Mouse (Mus musculus) liver, embryonic 12.5 days (tissue): ENCODE measurements around the gene Fgfbp3. TPM values are rescaled to one million over a fixed set of nuclear protein-coding genes. Genes with fewer than 3 reads are reported as not detected.
"Not testable (repeated sequence)": the region's sequence is repeated elsewhere in the genome, so short reads cannot be mapped to it uniquely, and the experiment has no call there.

Experiments
- ATAC-seq: fragments of 200-750 bp; cut with Nextera tagmentation; 2 replicates; pipeline ENCODE4 v1.8.0; 2017; ENCODE audit warnings: moderate number of reproducible peaks, mild to moderate bottlenecking, moderate library complexity
- H3K27ac ChIP-seq: fragments of 300-500 bp; sonication (generic); 2 replicates; pipeline ENCODE4 v1.5.1; 2016; ENCODE audit warnings: mild to moderate bottlenecking
- H3K27me3 ChIP-seq: fragments of 300-500 bp; sonication (generic); replicated peaks from 2 replicates; pipeline ENCODE4 v1.6.1; 2016; ENCODE audit warnings: mild to moderate bottlenecking, moderate library complexity
- H3K36me3 ChIP-seq: fragments of 300-500 bp; sonication (generic); 2 replicates; pipeline ENCODE4 v1.6.1; 2016; ENCODE audit warnings: mild to moderate bottlenecking, moderate library complexity
- H3K4me1 ChIP-seq: fragments of 300-500 bp; sonication (generic); 2 replicates; pipeline ENCODE4 v1.6.1; 2016
- H3K4me2 ChIP-seq: fragments of 300-500 bp; sonication (generic); 2 replicates; pipeline ENCODE4 v1.6.1; 2016; ENCODE audit warnings: mild to moderate bottlenecking, moderate library complexity
- H3K4me3 ChIP-seq: fragments of 300-500 bp; sonication (generic); 2 replicates; pipeline ENCODE4 v1.5.1; 2016; ENCODE audit warnings: mild to moderate bottlenecking, moderate library complexity
- H3K9ac ChIP-seq: fragments of 300-500 bp; sonication (generic); 2 replicates; pipeline ENCODE4 v1.6.1; 2016; ENCODE audit warnings: mild to moderate bottlenecking, moderate library complexity
- H3K9me3 ChIP-seq: fragments of 300-500 bp; sonication (generic); replicated peaks from 2 replicates; pipeline ENCODE4 v1.6.1; 2016; ENCODE audit warnings: mild to moderate bottlenecking, moderate library complexity
- WGBS: fragments of 180-500 bp; shearing (Covaris S2); methylation state at CpG from one replicate; pipeline ENCODE4 v1.1.7; 2016; ENCODE audit not compliant: insufficient replicate concordance; 5-methylcytosine and 5-hydroxymethylcytosine counted together
- polyA plus RNA-seq: library from polyadenylated mRNA; unstranded; fragments of >200 nt; fragmentation: Nextera tagmentation; extraction: Ambion mirVana; gene quantifications from 2 replicates; pipeline ENCODE4 v1.2.1, GENCODE M21; 2016

The Fgfbp3 gene
- polyA plus RNA-seq, 1 experiment from 2014 or later = 2.9 TPM

DNA sequence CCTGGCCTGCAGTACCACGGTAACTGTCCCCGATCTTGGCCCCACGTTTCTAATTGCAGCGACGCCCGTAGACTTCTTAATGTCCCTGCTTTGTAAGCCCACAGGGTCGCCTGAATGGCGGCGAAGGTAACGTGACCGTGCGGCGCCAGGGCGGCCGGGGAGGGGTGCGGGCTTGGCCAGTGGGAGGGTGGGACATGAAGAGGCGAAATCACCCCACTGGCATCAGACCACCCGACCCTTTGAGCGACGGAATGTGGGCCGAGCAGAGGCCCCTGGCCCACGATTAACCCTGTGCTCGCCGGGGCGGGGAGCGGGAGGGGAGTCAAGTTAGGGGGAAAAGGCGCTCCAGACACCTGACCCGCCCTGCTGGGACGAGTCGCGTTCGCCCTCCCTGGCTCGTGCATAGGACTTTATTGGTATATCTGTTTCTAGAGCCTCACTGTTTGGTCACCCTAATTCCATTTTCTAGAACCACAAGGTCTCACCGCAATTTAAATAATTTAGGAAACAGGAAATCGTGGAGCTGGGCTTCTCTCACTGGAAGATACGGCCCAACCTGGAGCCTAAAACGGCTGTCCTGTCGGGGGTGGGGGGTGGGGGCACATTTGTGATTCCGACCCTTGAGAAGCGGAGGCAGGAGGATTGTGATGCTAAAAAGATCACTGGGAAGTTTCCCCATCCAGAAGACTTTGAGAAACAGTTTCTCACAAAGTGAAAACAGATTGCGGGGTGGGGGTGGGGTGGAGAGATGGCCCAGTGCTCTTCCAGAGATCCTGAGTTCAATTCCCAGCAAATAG is 15.0 kb downstream of the Fgfbp3 start:
- peak overlapping the region; percentile 62 for H3K4me3 ChIP-seq
- no peak overlapping the region for H3K27ac ChIP-seq
- peak overlapping the region; percentile 63 for H3K9ac ChIP-seq
- peaks cover 15% of the 10 kb centered on the region for H3K4me1 ChIP-seq
- ATAC-seq = peak; percentile 52
- H3K36me3 ChIP-seq = no peaks in the 10 kb centered on the region
- H3K9me3 ChIP-seq = no peaks in the 10 kb centered on the region
- WGBS = 3% methylated on average over 41 of the region's 41 CpGs
- H3K27me3 ChIP-seq = peaks cover 27% of the 10 kb centered on the region
- H3K4me2 ChIP-seq = peak overlapping the region; percentile 85

DNA sequence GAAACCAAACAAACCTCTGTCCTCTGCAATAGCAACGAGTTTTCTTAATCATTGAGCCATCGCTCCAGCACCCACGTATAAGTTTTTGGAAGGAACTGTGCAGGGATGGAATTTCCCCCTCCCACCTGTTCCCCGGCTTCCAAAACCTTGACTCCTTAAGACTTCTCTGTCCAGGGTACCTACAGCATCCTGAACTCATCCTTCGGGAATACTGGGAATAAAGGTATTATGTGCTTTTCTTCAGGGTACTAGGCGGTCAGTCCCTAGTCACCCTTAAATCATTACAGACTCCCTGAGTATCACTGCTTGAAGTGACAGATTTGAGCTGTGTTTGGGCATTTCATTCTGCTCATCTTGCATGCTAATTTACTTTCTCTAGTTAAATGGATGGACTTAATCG is 16.0 kb downstream of the Fgfbp3 start:
- H3K4me2 ChIP-seq = peak overlapping the region; percentile 85; the same call in 1 of the 2 replicates

DNA sequence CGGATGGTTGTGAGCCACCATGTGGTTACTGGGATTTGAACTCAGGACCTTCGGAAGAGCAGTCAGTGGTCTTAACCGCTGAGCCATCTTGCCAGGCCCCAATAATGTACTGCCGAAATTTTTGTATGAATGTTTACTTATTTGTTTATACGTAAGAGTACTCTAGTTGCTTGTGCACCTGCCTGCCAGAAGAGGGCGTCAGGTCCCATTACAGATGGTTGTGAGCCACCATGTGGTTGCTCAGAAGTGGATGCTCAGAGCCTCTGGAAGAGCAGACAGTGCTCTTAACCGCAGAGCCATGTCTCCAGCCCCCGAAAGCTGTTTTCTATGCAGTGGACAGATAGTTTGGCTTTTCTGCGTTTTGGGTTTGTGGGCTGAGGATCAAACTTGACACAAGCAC is 21.6 kb downstream of the Fgfbp3 start:
- Histone ChIP-seq H3K4me3 (no peak overlapping the region), H3K27me3 (0 out of 2 replicates have a peak, but pooled peaks cover 5% of the 10 kb centered on the region), H3K36me3 (peaks cover 15% of the 10 kb centered on the region), H3K9me3 (no peaks in the 10 kb centered on the region), H3K27ac (no peak overlapping the region), H3K4me1 (no peaks in the 10 kb centered on the region), H3K4me2 (no peak overlapping the region), H3K9ac (no peak overlapping the region)
- WGBS = 44% methylated on average over 9 of the region's 9 CpGs
- ATAC-seq = no peak

More for the DNA sequence above, 16.0 kb downstream of the Fgfbp3 start:
- H3K36me3 ChIP-seq = no peaks in the 10 kb centered on the region
- no peak for ATAC-seq
- H3K9me3 ChIP-seq = no peaks in the 10 kb centered on the region
- no peak overlapping the region for H3K27ac ChIP-seq
- H3K4me1 ChIP-seq = peaks cover 15% of the 10 kb centered on the region
- WGBS = 50% methylated on average over 7 of the region's 7 CpGs
- no peak overlapping the region for H3K4me3 ChIP-seq
- peaks cover 27% of the 10 kb centered on the region for H3K27me3 ChIP-seq
- no peak overlapping the region for H3K9ac ChIP-seq

DNA sequence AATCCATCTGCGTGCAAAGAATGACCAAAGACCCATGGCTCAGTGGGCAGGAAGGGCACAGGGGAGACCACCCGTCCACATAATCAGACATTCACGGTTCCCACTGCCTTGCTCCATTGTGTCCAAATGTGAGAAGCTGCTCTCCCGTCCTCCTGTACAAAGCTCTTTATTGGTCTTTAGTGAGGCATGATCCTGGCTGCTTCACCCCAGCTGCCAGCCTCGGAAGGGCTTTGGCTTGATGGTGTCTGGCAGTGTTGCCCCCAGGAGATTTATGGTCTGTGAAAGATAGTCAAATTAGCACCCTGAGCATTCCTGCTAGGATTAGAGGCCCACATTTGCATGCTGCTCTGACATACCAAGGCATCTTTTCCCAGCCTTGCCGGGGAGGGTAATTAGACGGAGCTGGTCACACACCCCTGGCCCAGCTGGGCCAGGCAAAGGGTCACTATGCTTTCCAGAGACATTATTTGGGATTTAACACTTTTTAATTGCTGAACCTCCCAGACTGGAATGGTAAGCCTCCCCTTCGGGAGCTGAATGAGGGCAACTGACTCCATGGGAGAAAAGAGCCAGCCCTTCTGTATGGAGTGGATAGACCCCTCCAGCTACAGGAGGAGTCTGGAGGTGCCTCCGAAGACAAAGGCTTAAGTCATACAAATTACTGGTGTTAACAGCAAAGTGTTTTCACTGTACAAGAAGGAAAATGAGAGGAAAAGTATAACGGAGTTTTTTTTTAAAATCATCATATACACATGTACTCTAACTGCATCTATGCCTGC is 22.4 kb downstream of the Fgfbp3 start:
- H3K9ac ChIP-seq = no peak overlapping the region
- ATAC-seq = no peak
- no peaks in the 10 kb centered on the region for H3K4me1 ChIP-seq
- H3K36me3 ChIP-seq = peaks cover 20% of the 10 kb centered on the region
- H3K4me2 ChIP-seq = no peak overlapping the region
- no peak overlapping the region for H3K4me3 ChIP-seq
- no peak overlapping the region for H3K27ac ChIP-seq
- no peaks in the 10 kb centered on the region for H3K9me3 ChIP-seq
- H3K27me3 ChIP-seq = no peaks in the 10 kb centered on the region
- 47% methylated on average over 10 of the region's 10 CpGs for whole genome bisulfite sequencing

DNA sequence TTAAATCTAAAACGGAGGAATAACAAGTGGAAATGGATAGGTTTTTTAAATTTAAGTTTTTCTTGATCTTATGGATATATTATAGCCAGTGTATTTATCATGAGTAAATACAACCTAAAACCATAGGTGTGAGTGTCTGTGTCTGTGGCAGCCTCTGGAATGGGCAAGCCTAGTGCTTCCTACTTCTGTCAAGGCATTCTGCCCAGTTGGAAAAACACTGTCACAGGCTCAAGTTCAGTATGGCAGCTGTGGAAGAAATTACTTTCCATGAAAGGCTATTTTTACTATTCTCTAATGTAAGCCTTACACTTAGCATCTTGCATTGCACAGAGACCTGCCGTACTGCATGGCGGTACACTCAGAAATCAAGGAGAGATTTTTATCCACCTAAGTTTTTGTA is 27.7 kb downstream of the Fgfbp3 start:
- Histone ChIP-seq H3K4me1 (no peaks in the 10 kb centered on the region), H3K27me3 (no peaks in the 10 kb centered on the region), H3K4me3 (no peak overlapping the region), H3K9me3 (no peaks in the 10 kb centered on the region), H3K36me3 (peaks cover 71% of the 10 kb centered on the region), H3K4me2 (no peak overlapping the region), H3K27ac (no peak overlapping the region), H3K9ac (no peak overlapping the region)
- WGBS = 90% methylated on average over 3 of the region's 3 CpGs
- no peak for ATAC-seq

DNA sequence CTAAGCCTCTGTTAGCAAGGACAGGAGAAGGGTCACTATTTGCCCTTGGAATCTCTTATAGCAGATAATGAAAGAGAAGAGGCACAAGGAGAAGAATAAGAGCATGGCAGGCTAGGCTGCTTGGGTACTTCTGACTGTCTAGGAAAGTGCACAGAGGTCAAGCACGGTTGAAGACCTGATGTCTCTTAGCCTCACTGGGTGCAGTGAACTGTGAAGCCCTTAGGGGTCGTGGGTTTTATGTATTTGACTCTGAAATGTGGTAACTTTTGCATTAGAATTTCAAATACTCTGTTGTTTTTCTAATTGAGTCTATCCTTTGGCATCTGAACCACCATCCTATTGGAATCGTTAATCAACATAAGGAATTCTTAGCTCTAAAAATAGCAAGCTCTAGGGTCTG is 31.7 kb downstream of the Fgfbp3 start:
- 80% methylated on average over 3 of the region's 3 CpGs for WGBS
- no peak overlapping the region for H3K4me3 ChIP-seq
- ATAC-seq = no peak
- no peak overlapping the region for H3K27ac ChIP-seq
- H3K36me3 ChIP-seq = peaks cover 95% of the 10 kb centered on the region
- no peaks in the 10 kb centered on the region for H3K27me3 ChIP-seq
- no peak overlapping the region for H3K9ac ChIP-seq
- H3K9me3 ChIP-seq = no peaks in the 10 kb centered on the region
- H3K4me1 ChIP-seq = no peaks in the 10 kb centered on the region
- H3K4me2 ChIP-seq = no peak overlapping the region

DNA sequence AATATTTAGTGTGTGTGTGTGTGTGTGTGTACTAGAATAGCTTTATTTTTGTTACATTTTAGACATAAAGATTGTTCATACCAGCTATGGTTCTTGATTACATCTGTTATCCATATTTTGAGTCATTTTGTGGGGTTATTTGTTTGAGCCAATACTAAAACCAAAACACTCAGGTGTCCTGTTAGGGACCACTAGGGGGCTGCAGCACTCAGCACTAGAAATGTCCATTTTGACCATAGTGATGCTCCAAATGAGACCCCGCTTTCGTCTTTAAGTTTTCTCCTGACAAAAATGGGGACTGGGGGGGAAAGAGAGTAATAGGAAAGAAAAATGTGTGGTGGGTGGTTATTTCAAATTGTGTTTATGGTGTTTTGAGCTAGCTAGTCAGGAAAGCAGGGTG is 33.1 kb downstream of the Fgfbp3 start:
- no peak overlapping the region for H3K27ac ChIP-seq
- H3K9ac ChIP-seq = no peak overlapping the region
- 91% methylated on average over 2 of the region's 2 CpGs for WGBS
- no peaks in the 10 kb centered on the region for H3K9me3 ChIP-seq
- H3K36me3 ChIP-seq = peaks cover 98% of the 10 kb centered on the region
- H3K4me3 ChIP-seq = no peak overlapping the region
- H3K4me1 ChIP-seq = no peaks in the 10 kb centered on the region
- H3K4me2 ChIP-seq = no peak overlapping the region
- H3K27me3 ChIP-seq = no peaks in the 10 kb centered on the region
- no peak for ATAC-seq

DNA sequence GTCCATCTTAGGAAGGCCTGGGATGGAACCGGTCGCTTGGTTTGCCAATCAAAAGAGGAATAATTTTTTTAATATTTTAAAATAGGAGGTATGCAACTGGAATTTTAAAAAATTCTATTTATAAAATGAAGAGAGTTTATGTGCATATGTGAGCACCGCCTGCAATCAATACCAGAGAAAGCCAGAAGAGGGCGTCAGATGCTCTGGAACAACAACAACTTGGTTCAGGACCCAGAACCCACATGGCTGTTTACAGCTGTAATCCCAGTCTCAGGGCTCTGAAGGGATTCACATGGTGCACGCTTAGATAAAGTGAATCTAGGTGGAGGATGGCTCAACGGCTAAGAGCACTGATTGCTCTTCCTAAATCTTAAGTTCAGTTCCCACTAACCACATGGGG is 36.3 kb downstream of the Fgfbp3 start:
- Histone ChIP-seq H3K4me1 (no peaks in the 10 kb centered on the region), H3K27ac (no peak overlapping the region), H3K4me3 (no peak overlapping the region), H3K4me2 (no peak overlapping the region), H3K27me3 (no peaks in the 10 kb centered on the region), H3K9me3 (no peaks in the 10 kb centered on the region), H3K9ac (no peak overlapping the region), H3K36me3 (peaks cover 97% of the 10 kb centered on the region)
- peak; percentile 40; the same call in 1 of the 2 replicates for ATAC-seq
- WGBS = 72% methylated on average over 6 of the region's 6 CpGs

DNA sequence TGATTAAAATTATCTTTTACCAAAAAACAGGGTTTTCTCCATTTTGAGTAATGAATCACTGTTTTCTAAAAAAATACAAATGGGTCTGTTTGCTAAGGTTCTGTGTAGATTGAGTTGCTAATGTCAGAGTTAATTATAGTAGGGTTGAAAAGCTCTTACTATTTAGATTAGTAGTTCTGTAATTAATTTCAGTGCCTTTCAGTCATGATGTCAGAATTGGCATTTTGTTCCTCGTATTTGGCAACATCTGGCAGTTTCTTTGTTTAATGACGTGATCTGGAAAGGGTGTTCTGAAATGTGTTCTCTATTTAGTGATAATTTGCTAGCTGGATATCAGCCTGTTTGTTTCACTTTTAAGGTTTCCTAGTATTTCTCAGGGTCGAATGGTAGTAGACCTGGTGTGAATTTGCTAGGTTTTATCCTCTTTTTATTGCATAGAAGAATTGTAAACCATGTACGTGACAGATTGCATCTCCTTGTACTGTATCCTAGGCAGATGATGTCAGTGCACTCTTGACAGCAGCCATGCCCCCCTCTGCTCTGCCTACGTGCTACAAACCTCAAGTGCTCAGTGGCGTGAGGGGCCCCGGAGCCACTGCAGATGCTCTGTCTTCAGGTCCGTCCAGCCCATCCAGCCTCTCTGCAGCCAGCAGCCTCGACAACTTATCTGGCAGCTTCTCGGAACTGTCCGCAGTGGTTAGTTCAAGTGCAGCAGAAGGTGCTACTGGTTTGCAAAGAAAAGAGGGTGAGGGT is 40.5 kb downstream of the Fgfbp3 start:
- no peak overlapping the region for H3K4me2 ChIP-seq
- no peak overlapping the region for H3K4me3 ChIP-seq
- H3K9me3 ChIP-seq = no peaks in the 10 kb centered on the region
- no peak overlapping the region for H3K27ac ChIP-seq
- ATAC-seq = no peak
- 79% methylated on average over 11 of the region's 11 CpGs for WGBS
- H3K27me3 ChIP-seq = no peaks in the 10 kb centered on the region
- H3K9ac ChIP-seq = no peak overlapping the region
- no peaks in the 10 kb centered on the region for H3K4me1 ChIP-seq
- peaks cover 94% of the 10 kb centered on the region for H3K36me3 ChIP-seq

DNA sequence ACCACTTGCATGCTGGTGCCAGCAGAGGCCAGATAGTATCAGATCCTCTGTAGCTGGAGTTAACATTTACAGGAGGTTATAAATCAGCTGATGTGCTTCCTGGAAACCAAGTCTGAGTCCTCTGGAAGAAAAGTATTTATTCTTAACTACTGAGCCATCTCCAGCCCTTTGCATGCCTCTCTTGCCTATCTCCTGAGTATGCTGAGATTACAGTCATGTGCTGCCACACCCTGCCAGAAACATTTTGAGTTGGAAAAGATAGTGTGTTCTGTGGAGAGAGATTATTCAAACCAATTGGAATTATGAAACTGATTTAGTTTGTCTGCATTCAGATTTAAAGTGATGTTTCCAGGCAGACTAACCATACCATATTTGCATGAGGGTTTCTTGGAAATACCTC is 42.1 kb downstream of the Fgfbp3 start:
- H3K27ac ChIP-seq = no peak overlapping the region
- peaks cover 92% of the 10 kb centered on the region for H3K36me3 ChIP-seq
- H3K9ac ChIP-seq = no peak overlapping the region

DNA sequence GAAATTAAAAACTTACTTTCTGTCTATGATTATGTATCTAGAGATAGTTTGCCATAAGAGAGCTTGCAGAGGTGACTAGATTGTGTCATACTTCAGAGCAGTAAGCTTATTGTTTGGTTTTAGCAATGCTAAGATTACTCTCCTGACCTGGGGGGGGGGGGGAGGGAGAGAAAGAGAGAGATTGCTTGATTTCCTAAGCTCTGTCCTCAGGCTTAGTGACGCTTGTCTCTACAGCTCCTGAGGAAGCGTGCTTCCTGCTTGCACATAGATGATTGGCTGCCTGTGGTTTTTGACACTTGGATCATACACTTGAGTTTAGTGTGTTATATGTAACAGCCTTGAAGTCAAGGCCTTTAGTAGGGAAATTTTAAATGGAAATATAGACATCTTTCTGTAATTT is 44.8 kb downstream of the Fgfbp3 start:
- no peak for ATAC-seq
- Histone ChIP-seq H3K27ac (no peak overlapping the region), H3K4me2 (no peak overlapping the region), H3K9ac (no peak overlapping the region), H3K27me3 (no peaks in the 10 kb centered on the region), H3K4me3 (no peak overlapping the region), H3K36me3 (peaks cover 84% of the 10 kb centered on the region), H3K4me1 (no peaks in the 10 kb centered on the region), H3K9me3 (no peaks in the 10 kb centered on the region)
- 69% methylated on average over 2 of the region's 2 CpGs for WGBS

More for the DNA sequence above, 42.1 kb downstream of the Fgfbp3 start:
- no peak for ATAC-seq
- Histone ChIP-seq H3K4me2 (no peak overlapping the region), H3K4me3 (no peak overlapping the region), H3K4me1 (no peaks in the 10 kb centered on the region), H3K27me3 (no peaks in the 10 kb centered on the region), H3K9me3 (no peaks in the 10 kb centered on the region)

DNA sequence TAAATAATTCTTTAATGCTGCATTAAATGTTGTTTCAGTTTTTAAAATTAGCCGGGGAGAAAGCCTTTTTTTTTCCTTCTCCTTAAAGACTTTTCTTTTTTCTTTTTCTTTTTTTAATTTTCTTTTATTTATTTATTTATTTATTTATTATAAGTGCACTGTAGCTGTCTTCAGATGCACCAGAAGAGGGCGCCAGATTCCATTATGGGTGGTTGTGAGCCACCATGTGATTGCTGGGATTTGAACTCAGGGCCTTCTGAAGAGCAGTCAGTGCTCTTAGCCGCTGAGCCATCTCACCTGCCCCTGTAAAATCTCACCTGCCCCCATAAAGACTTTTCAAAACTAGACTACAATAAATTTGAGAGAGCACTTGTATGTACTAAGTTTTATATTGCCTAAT is 50.7 kb downstream of the Fgfbp3 start:
- not testable (repeated sequence) for H3K4me1 ChIP-seq, H3K9ac ChIP-seq, H3K4me2 ChIP-seq, ATAC-seq, H3K27ac ChIP-seq, H3K4me3 ChIP-seq, H3K27me3 ChIP-seq, H3K9me3 ChIP-seq
- WGBS = 69% methylated on average over 3 of the region's 3 CpGs
- peaks cover 84% of the 10 kb centered on the region for H3K36me3 ChIP-seq
